Mouse (Mus musculus): Measurements from ENCODE around the gene Wdtc1.

Gene Wdtc1

GRCm38 (mm10) chr4:133375812-133376577 lies 22.7 kb upstream of the Wdtc1 start:
- no peak for DNase-seq

- no peak for DNase-seq
Measured at GRCm38 (mm10) chr4:133374011-133374410, 20.7 kb upstream of the Wdtc1 start.

GRCm38 (mm10) chr4:133372278-133372665 lies 19.0 kb upstream of the Wdtc1 start:
- no peak for DNase-seq

GRCm38 (mm10) chr4:133371621-133372277 lies 18.5 kb upstream of the Wdtc1 start:
- DNase-seq = no peak

- DNase-seq = no peak
Measured at GRCm38 (mm10) chr4:133370298-133371274, 17.3 kb upstream of the Wdtc1 start.

- peak; percentile 95 for DNase-seq
Measured at GRCm38 (mm10) chr4:133369553-133370297, 16.4 kb upstream of the Wdtc1 start, which contains the start of gene Slc9a1. Gene Slc9a1, plus strand, starts transcription at chr4:133369706.

GRCm38 (mm10) chr4:133354641-133355040 lies 1.4 kb upstream of the Wdtc1 start:
- DNase-seq = no peak

- DNase-seq = no peak
Measured at GRCm38 (mm10) chr4:133352797-133353196, 484 bp downstream of the Wdtc1 start.

GRCm38 (mm10) chr4:133348051-133348775 lies 5.1 kb downstream of the Wdtc1 start:
- no peak for DNase-seq

GRCm38 (mm10) chr4:133347624-133348023 lies 5.7 kb downstream of the Wdtc1 start:
- DNase-seq = no peak

GRCm38 (mm10) chr4:133346577-133346976 lies 6.7 kb downstream of the Wdtc1 start:
- no peak for DNase-seq

- DNase-seq = no peak
Measured at GRCm38 (mm10) chr4:133345702-133346101, 7.6 kb downstream of the Wdtc1 start.

- DNase-seq = peak; percentile 40
Measured at GRCm38 (mm10) chr4:133344112-133344511, 9.2 kb downstream of the Wdtc1 start.

GRCm38 (mm10) chr4:133340217-133340616 lies 13.1 kb downstream of the Wdtc1 start:
- no peak for DNase-seq

- DNase-seq = peak; percentile 98
Measured at GRCm38 (mm10) chr4:133339148-133339749, 14.0 kb downstream of the Wdtc1 start.

- DNase-seq = no peak
Measured at GRCm38 (mm10) chr4:133338521-133339095, 14.7 kb downstream of the Wdtc1 start.

- no peak for DNase-seq
Measured at GRCm38 (mm10) chr4:133337833-133338520, 15.3 kb downstream of the Wdtc1 start.

- peak; percentile 81 for DNase-seq
Measured at GRCm38 (mm10) chr4:133333306-133333705, 20.0 kb downstream of the Wdtc1 start.

- no peak for DNase-seq
Measured at GRCm38 (mm10) chr4:133330296-133330695, 23.0 kb downstream of the Wdtc1 start.

- DNase-seq = no peak
Measured at GRCm38 (mm10) chr4:133328129-133328528, 25.2 kb downstream of the Wdtc1 start.
